Mouse (Mus musculus) midbrain, embryonic 10.5 days (tissue): Measurements from ENCODE around the gene Tbl1xr1. TPM values are rescaled to one million over a fixed set of nuclear protein-coding genes. Genes with fewer than 3 reads are reported as not detected.
A peak's percentile ranks its signal among the peaks of the same experiment; 100 is the strongest.

Experiments used
- DNase-seq: peaks from one replicate; pipeline ENCODE4 v3.0.0-alpha.2; 2017; ENCODE audit warnings: low spot score
- H3K27ac ChIP-seq: fragments of 300-500 bp; sonication (generic); replicated peaks from 2 replicates; pipeline ENCODE4 v1.5.1; 2016; ENCODE audit warnings: mild to moderate bottlenecking
- H3K27me3 ChIP-seq: fragments of 300-500 bp; sonication (generic); 2 replicates; pipeline ENCODE4 v1.6.1; 2016; ENCODE audit warnings: low read depth, mild to moderate bottlenecking; ENCODE audit not compliant: poor library complexity, severe bottlenecking
- H3K36me3 ChIP-seq: fragments of 300-500 bp; sonication (generic); 2 replicates; pipeline ENCODE4 v1.6.1; 2016; ENCODE audit warnings: mild to moderate bottlenecking, moderate library complexity
- H3K4me1 ChIP-seq: fragments of 300-500 bp; sonication (generic); 2 replicates; pipeline ENCODE4 v1.6.1; 2016
- H3K4me3 ChIP-seq: fragments of 300-500 bp; sonication (generic); 2 replicates; pipeline ENCODE4 v1.5.1; 2016; ENCODE audit warnings: mild to moderate bottlenecking, moderate library complexity
- H3K9me3 ChIP-seq: fragments of 300-500 bp; sonication (generic); replicated peaks from 2 replicates; pipeline ENCODE4 v1.6.1; 2016; ENCODE audit warnings: mild to moderate bottlenecking
- WGBS: fragments of 180-500 bp; shearing (Covaris S2); methylation state at CpG from one replicate; pipeline ENCODE4 v1.1.7; 2016; 5-methylcytosine and 5-hydroxymethylcytosine counted together
- polyA plus RNA-seq: library from polyadenylated mRNA; unstranded; fragments of >200 nt; fragmentation: Nextera tagmentation; extraction: Ambion mirVana; gene quantifications from 2 replicates; pipeline ENCODE4 v1.2.1, GENCODE M21; 2016

The Tbl1xr1 gene
- polyA plus RNA-seq, 1 experiment from 2014 or later, result 20.7 TPM

GRCm38 (mm10) chr3:22103986-22104515 is 27.6 kb downstream of the Tbl1xr1 start:
- no peak overlapping the region for H3K4me3 ChIP-seq
- WGBS, result 78% methylated on average over 5 of the region's 5 CpGs
- no peaks in the 10 kb centered on the region for H3K27me3 ChIP-seq
- no peak overlapping the region for H3K27ac ChIP-seq
- peaks cover 2% of the 10 kb centered on the region; the same call in 1 of the 2 replicates for H3K9me3 ChIP-seq
- DNase-seq, result no peak
- H3K4me1 ChIP-seq, result peaks cover 3% of the 10 kb centered on the region
- peaks cover 29% of the 10 kb centered on the region for H3K36me3 ChIP-seq

- no peak overlapping the region for H3K4me3 ChIP-seq
- peaks cover 12% of the 10 kb centered on the region; the same call in 1 of the 2 replicates for H3K9me3 ChIP-seq
- no peak overlapping the region for H3K27ac ChIP-seq
- no peak for DNase-seq
- 80% methylated on average over 6 of the region's 6 CpGs for WGBS
- no peaks in the 10 kb centered on the region for H3K4me1 ChIP-seq
- no peaks in the 10 kb centered on the region for H3K27me3 ChIP-seq
- peaks cover 38% of the 10 kb centered on the region for H3K36me3 ChIP-seq
These were observed 29.0 kb downstream of the Tbl1xr1 start for GRCm38 (mm10) chr3:22105471-22105870.

GRCm38 (mm10) chr3:22108013-22108412 is 31.6 kb downstream of the Tbl1xr1 start:
- no peaks in the 10 kb centered on the region for H3K4me1 ChIP-seq
- no peak overlapping the region for H3K27ac ChIP-seq
- H3K4me3 ChIP-seq, result no peak overlapping the region
- H3K27me3 ChIP-seq, result no peaks in the 10 kb centered on the region
- H3K36me3 ChIP-seq, result peaks cover 33% of the 10 kb centered on the region
- no peak for DNase-seq
- H3K9me3 ChIP-seq, result peaks cover 26% of the 10 kb centered on the region

GRCm38 (mm10) chr3:22109651-22110050 is 33.2 kb downstream of the Tbl1xr1 start:
- H3K9me3 ChIP-seq, result peaks cover 26% of the 10 kb centered on the region
- no peak overlapping the region for H3K4me3 ChIP-seq
- H3K4me1 ChIP-seq, result no peaks in the 10 kb centered on the region
- no peak overlapping the region for H3K27ac ChIP-seq
- no peaks in the 10 kb centered on the region for H3K27me3 ChIP-seq
- no peak for DNase-seq
- peaks cover 36% of the 10 kb centered on the region for H3K36me3 ChIP-seq
- 79% methylated on average over 1 of the region's 1 CpGs for WGBS

GRCm38 (mm10) chr3:22113773-22114172 is 37.3 kb downstream of the Tbl1xr1 start:
- H3K4me1 ChIP-seq, result peaks cover 3% of the 10 kb centered on the region; the same call in 1 of the 2 replicates
- H3K36me3 ChIP-seq, result peaks cover 25% of the 10 kb centered on the region
- no peak for DNase-seq
- no peaks in the 10 kb centered on the region for H3K27me3 ChIP-seq
- 92% methylated on average over 4 of the region's 4 CpGs for WGBS
- no peak overlapping the region for H3K27ac ChIP-seq
- peaks cover 29% of the 10 kb centered on the region for H3K9me3 ChIP-seq
- H3K4me3 ChIP-seq, result no peak overlapping the region

- peaks cover 17% of the 10 kb centered on the region for H3K9me3 ChIP-seq
- peaks cover 3% of the 10 kb centered on the region; the same call in 1 of the 2 replicates for H3K4me1 ChIP-seq
- peaks cover 20% of the 10 kb centered on the region for H3K36me3 ChIP-seq
- no peak overlapping the region for H3K4me3 ChIP-seq
- H3K27ac ChIP-seq, result no peak overlapping the region
- DNase-seq, result no peak
- WGBS, result 51% methylated on average over 2 of the region's 2 CpGs
- no peaks in the 10 kb centered on the region for H3K27me3 ChIP-seq
These were observed 38.8 kb downstream of the Tbl1xr1 start for GRCm38 (mm10) chr3:22115221-22115620.

GRCm38 (mm10) chr3:22115678-22116077 is 39.2 kb downstream of the Tbl1xr1 start:
- Histone ChIP-seq H3K27ac (no peak overlapping the region), H3K9me3 (peaks cover 17% of the 10 kb centered on the region), H3K27me3 (no peaks in the 10 kb centered on the region), H3K36me3 (peaks cover 20% of the 10 kb centered on the region), H3K4me1 (peaks cover 3% of the 10 kb centered on the region; the same call in 1 of the 2 replicates), H3K4me3 (no peak overlapping the region)
- WGBS, result 95% methylated on average over 3 of the region's 3 CpGs
- DNase-seq, result no peak

- no peak for DNase-seq
- Histone ChIP-seq H3K4me1 (peaks cover 8% of the 10 kb centered on the region), H3K27me3 (no peaks in the 10 kb centered on the region), H3K4me3 (no peak overlapping the region), H3K9me3 (peaks cover 14% of the 10 kb centered on the region), H3K27ac (no peak overlapping the region), H3K36me3 (peaks cover 19% of the 10 kb centered on the region)
- 90% methylated on average over 1 of the region's 1 CpGs for WGBS
These were observed 39.7 kb downstream of the Tbl1xr1 start for GRCm38 (mm10) chr3:22116188-22116587.

GRCm38 (mm10) chr3:22121741-22122140 is 45.3 kb downstream of the Tbl1xr1 start:
- Histone ChIP-seq H3K27me3 (no peaks in the 10 kb centered on the region), H3K9me3 (no peaks in the 10 kb centered on the region), H3K4me1 (peaks cover 13% of the 10 kb centered on the region), H3K4me3 (no peak overlapping the region), H3K36me3 (peaks cover 12% of the 10 kb centered on the region), H3K27ac (peak overlapping the region; percentile 28; the same call in 1 of the 2 replicates)
- no peak for DNase-seq
- 33% methylated on average over 3 of the region's 3 CpGs for WGBS

GRCm38 (mm10) chr3:22123145-22123544 is 46.7 kb downstream of the Tbl1xr1 start:
- H3K9me3 ChIP-seq, result peaks cover 8% of the 10 kb centered on the region; the same call in 1 of the 2 replicates
- WGBS, result 81% methylated on average over 2 of the region's 2 CpGs

GRCm38 (mm10) chr3:22126251-22126826 is 49.9 kb downstream of the Tbl1xr1 start:
- H3K4me3 ChIP-seq, result no peak overlapping the region
- H3K36me3 ChIP-seq, result peaks cover 17% of the 10 kb centered on the region
- H3K27ac ChIP-seq, result no peak overlapping the region
- no peak for DNase-seq
- peaks cover 6% of the 10 kb centered on the region for H3K4me1 ChIP-seq
- WGBS, result 83% methylated on average over 5 of the region's 5 CpGs
- no peaks in the 10 kb centered on the region for H3K27me3 ChIP-seq
- peaks cover 8% of the 10 kb centered on the region; the same call in 1 of the 2 replicates for H3K9me3 ChIP-seq

More at GRCm38 (mm10) chr3:22123145-22123544, 46.7 kb downstream of the Tbl1xr1 start:
- DNase-seq, result no peak
- H3K27me3 ChIP-seq, result no peaks in the 10 kb centered on the region
- H3K4me1 ChIP-seq, result peaks cover 13% of the 10 kb centered on the region
- peaks cover 15% of the 10 kb centered on the region for H3K36me3 ChIP-seq
- no peak overlapping the region for H3K4me3 ChIP-seq
- no peak overlapping the region for H3K27ac ChIP-seq

GRCm38 (mm10) chr3:22131277-22131676 is 54.8 kb downstream of the Tbl1xr1 start:
- no peak for DNase-seq
- peaks cover 17% of the 10 kb centered on the region for H3K36me3 ChIP-seq
- H3K27me3 ChIP-seq, result no peaks in the 10 kb centered on the region
- H3K4me3 ChIP-seq, result no peak overlapping the region
- peaks cover 8% of the 10 kb centered on the region; the same call in 1 of the 2 replicates for H3K9me3 ChIP-seq
- H3K4me1 ChIP-seq, result no peaks in the 10 kb centered on the region
- H3K27ac ChIP-seq, result no peak overlapping the region
- 94% methylated on average over 2 of the region's 2 CpGs for WGBS

- no peak overlapping the region for H3K4me3 ChIP-seq
- no peak for DNase-seq
- no peaks in the 10 kb centered on the region for H3K4me1 ChIP-seq
- H3K27me3 ChIP-seq, result no peaks in the 10 kb centered on the region
- peaks cover 1% of the 10 kb centered on the region; the same call in 1 of the 2 replicates for H3K36me3 ChIP-seq
- H3K27ac ChIP-seq, result no peak overlapping the region
- H3K9me3 ChIP-seq, result no peaks in the 10 kb centered on the region
- 92% methylated on average over 7 of the region's 7 CpGs for WGBS
These were observed 57.2 kb downstream of the Tbl1xr1 start for GRCm38 (mm10) chr3:22133626-22134025.
